Mouse (Mus musculus) liver, embryonic 16.5 days (tissue): Measurements from ENCODE around the gene Galnt11. TPM values are rescaled to one million over a fixed set of nuclear protein-coding genes. Genes with fewer than 3 reads are reported as not detected.

Experiments used
- ATAC-seq: fragments of 200-750 bp; cut with Nextera tagmentation; 2 replicates; pipeline ENCODE4 v1.8.0; 2017; ENCODE audit warnings: low read depth, mild to moderate bottlenecking, moderate number of reproducible peaks, moderate library complexity
- H3K27ac ChIP-seq: fragments of 300-500 bp; sonication (generic); 2 replicates; pipeline ENCODE4 v1.5.1; 2014; ENCODE audit warnings: mild to moderate bottlenecking, low read length
- H3K27me3 ChIP-seq: fragments of 300-500 bp; sonication (generic); 2 replicates; pipeline ENCODE4 v1.6.1; 2014; ENCODE audit warnings: low read depth, low read length, mixed read lengths; ENCODE audit not compliant: control insufficient read depth, insufficient read depth
- H3K36me3 ChIP-seq: fragments of 300-500 bp; sonication (generic); 2 replicates; pipeline ENCODE4 v1.6.1; 2014; ENCODE audit warnings: mild to moderate bottlenecking; ENCODE audit not compliant: control insufficient read depth, insufficient read depth
- H3K4me1 ChIP-seq: fragments of 300-500 bp; sonication (generic); 2 replicates; pipeline ENCODE4 v1.6.1; 2014; ENCODE audit warnings: low read depth, low read length, mixed read lengths; ENCODE audit not compliant: control insufficient read depth
- H3K4me2 ChIP-seq: fragments of 300-500 bp; sonication (generic); 2 replicates; pipeline ENCODE4 v1.6.1; 2014; ENCODE audit warnings: low read depth, low read length, mixed read lengths
- H3K4me3 ChIP-seq: fragments of 300-500 bp; sonication (generic); 2 replicates; pipeline ENCODE4 v1.5.1; 2014; ENCODE audit warnings: low read depth, mild to moderate bottlenecking, low read length
- H3K9ac ChIP-seq: fragments of 300-500 bp; sonication (generic); 2 replicates; pipeline ENCODE4 v1.6.1; 2014; ENCODE audit warnings: low read depth, low read length
- H3K9me3 ChIP-seq: fragments of 300-500 bp; sonication (generic); replicated peaks from 2 replicates; pipeline ENCODE4 v1.6.1; 2016; ENCODE audit warnings: low read length; ENCODE audit not compliant: control insufficient read depth
- WGBS: fragments of 180-500 bp; shearing (Covaris S2); extraction: QIAGEN DNeasy Blood & Tissue Kit; methylation state at CpG from one replicate; pipeline ENCODE4 v1.1.7; 2014; ENCODE audit not compliant: insufficient replicate concordance; 5-methylcytosine and 5-hydroxymethylcytosine counted together
- polyA plus RNA-seq: library from polyadenylated mRNA; unstranded; fragments of >200 nt; fragmentation: Nextera tagmentation; extraction: Ambion mirVana; gene quantifications from 2 replicates; pipeline ENCODE4 v1.2.1, GENCODE M21; 2015

The Galnt11 gene
- polyA plus RNA-seq, 1 experiment from 2014 or later = 15.4 TPM

DNA sequence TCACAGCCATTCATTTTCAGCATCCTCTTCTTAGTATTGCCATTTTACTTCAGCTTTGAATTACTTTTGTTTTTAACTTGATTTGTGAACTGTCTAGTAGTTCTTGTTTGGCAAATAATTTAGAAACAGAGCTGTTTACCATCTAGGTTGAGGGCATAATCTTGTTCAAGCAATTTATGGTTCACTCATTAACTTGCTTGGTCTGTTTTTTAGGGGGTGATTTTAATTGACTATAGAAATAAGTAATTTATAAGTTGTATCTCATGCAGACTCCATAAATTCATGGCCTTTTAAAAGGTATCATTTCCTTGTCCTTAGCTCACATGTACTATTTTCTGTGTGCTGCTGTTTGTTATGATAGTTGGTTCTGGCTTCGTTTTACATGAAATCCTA is 24.8 kb downstream of the Galnt11 start:
- WGBS = 40% methylated on average over 1 of the region's 1 CpGs
- H3K36me3 ChIP-seq = no peaks in the 10 kb centered on the region
- H3K9ac ChIP-seq = no peak overlapping the region
- H3K27ac ChIP-seq = no peak overlapping the region
- H3K9me3 ChIP-seq = no peaks in the 10 kb centered on the region
- ATAC-seq = no peak
- no peaks in the 10 kb centered on the region for H3K27me3 ChIP-seq
- no peak overlapping the region for H3K4me3 ChIP-seq
- H3K4me2 ChIP-seq = no peak overlapping the region
- no peaks in the 10 kb centered on the region for H3K4me1 ChIP-seq

DNA sequence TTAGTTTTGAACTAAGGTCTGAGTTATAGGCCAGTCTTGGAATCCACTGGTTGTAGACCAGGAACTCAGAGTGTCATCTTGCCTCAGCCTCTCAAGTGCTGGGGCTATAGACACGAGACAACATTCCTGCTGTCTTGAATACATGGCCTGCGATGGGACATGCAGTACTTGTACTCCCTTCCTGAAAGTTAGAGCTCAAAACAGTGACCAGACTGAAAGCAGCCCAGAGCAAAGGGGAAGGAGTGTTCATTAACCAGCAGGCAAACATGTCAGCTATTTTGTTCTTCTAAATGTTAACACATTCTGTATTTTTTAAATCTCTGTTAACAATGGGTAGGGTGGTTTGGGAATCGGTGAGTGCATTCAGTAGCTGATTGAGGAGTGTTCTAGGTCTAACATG is 25.3 kb downstream of the Galnt11 start:
- peak overlapping the region; percentile 11; the same call in 1 of the 2 replicates for H3K4me2 ChIP-seq
- H3K36me3 ChIP-seq = no peaks in the 10 kb centered on the region
- H3K9ac ChIP-seq = no peak overlapping the region
- H3K27me3 ChIP-seq = no peaks in the 10 kb centered on the region
- H3K4me3 ChIP-seq = no peak overlapping the region
- no peaks in the 10 kb centered on the region for H3K4me1 ChIP-seq
- H3K9me3 ChIP-seq = no peaks in the 10 kb centered on the region
- ATAC-seq = peak; percentile 64
- 44% methylated on average over 3 of the region's 3 CpGs for WGBS
- peak overlapping the region; percentile 64 for H3K27ac ChIP-seq

DNA sequence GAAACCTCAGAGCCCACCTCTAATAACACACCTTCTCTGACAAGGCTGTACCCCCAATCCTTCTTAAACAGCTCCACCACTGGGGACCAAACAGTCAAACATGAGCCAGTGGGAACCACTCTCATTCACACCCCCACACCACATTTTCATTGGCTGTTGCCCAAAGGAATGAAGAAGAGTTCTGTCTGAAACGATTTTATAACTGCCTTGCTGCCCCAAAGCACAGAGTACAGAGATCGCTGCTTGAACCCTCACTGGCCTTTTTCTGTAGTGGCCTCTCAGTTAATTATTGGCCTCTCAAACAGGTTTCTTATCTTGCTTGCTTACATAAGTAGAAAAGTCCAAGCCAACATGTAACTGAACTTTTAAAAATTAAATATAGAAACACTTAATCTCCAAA is 30.7 kb downstream of the Galnt11 start:
- Histone ChIP-seq H3K4me2 (no peak overlapping the region), H3K4me1 (no peaks in the 10 kb centered on the region; the same call in 1 of the 2 replicates), H3K27me3 (no peaks in the 10 kb centered on the region), H3K9me3 (no peaks in the 10 kb centered on the region), H3K36me3 (no peaks in the 10 kb centered on the region), H3K4me3 (no peak overlapping the region), H3K9ac (no peak overlapping the region), H3K27ac (peak overlapping the region; percentile 72)
- ATAC-seq = peak; percentile 72
- 54% methylated on average over 2 of the region's 2 CpGs for WGBS

DNA sequence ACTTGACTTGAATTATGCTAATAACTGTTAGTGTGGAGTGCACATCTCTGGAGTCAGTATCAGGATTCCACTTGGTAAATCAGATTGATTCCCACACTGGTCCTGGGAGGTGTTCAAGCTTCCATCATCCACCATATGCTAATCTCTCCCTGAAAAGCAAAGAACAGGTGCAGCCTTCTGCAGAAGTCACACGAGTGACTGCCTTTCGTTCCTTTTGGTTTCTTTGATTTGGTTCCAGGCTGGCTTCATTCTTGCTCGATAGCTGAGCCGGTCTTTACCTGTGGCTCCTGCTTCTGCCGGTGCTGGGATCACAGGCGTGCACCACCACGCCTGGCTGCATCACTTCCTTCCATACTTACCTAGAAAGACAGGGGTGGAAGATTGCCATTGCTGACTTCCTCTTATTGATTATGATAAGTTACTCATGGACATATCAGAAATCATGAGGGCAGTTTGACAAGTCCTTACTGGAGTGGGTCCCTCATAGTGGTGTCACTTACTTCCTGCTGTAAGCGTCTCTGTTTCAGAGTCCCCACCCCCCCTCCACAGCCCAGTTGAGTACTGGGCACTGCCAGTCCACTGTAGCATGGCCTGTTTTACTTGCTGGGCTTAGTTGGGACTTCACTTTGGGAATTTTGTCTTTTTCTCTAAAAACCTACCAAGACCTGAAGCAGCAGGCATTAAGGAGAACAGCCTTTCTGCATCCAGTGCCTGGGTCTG is 31.3 kb downstream of the Galnt11 start:
- WGBS = 66% methylated on average over 8 of the region's 8 CpGs
- Histone ChIP-seq H3K4me1 (no peaks in the 10 kb centered on the region; the same call in 1 of the 2 replicates), H3K9ac (no peak overlapping the region), H3K27me3 (no peaks in the 10 kb centered on the region), H3K9me3 (no peaks in the 10 kb centered on the region), H3K36me3 (no peaks in the 10 kb centered on the region), H3K27ac (no peak overlapping the region; the same call in 1 of the 2 replicates), H3K4me2 (no peak overlapping the region), H3K4me3 (no peak overlapping the region)
- no peak for ATAC-seq

DNA sequence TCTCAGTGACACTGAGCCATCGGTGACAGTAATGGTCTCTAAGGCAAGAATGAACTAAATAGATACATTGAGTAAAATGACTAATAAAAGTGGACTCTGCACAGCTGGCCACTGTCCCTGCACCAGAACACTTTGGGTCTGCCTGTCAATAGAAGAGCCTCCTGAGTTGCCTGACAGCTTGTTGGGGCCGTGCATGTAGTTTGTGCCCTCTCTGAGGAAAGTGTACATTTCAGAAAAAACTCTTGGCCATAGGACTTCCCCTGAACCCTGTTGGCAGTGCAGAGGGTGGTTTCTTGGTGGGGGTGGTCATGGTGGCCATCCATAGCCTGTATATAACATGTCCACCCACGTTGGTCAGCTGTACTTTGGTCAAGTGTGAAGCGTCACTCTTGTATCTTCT is 32.8 kb downstream of the Galnt11 start:
- no peaks in the 10 kb centered on the region for H3K36me3 ChIP-seq
- H3K4me2 ChIP-seq = no peak overlapping the region
- H3K27me3 ChIP-seq = no peaks in the 10 kb centered on the region
- ATAC-seq = no peak
- H3K27ac ChIP-seq = no peak overlapping the region
- H3K4me1 ChIP-seq = no peaks in the 10 kb centered on the region; the same call in 1 of the 2 replicates
- no peaks in the 10 kb centered on the region for H3K9me3 ChIP-seq
- H3K4me3 ChIP-seq = no peak overlapping the region
- H3K9ac ChIP-seq = no peak overlapping the region
- 64% methylated on average over 4 of the region's 4 CpGs for WGBS

DNA sequence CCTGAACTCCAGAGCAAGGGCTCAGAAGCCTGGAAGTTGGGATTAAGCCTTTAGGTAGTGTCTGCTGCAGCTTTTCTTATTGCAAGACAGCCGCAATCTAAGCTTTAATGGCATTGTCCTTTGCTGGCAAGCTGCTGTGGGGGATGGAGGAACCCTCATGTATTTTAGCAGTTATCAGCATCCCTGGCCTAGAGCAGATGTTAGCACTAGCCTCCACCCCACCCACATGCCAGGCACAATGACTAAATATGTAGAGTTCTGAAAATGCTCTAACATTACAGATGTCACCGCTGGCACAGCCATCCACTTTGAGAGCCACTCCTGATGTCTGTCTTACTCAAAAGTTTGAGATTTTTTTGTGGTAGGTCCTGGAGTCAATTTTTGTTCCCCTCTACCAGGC is 35.0 kb downstream of the Galnt11 start:
- Histone ChIP-seq H3K4me2 (no peak overlapping the region), H3K27me3 (no peaks in the 10 kb centered on the region), H3K4me1 (no peaks in the 10 kb centered on the region; the same call in 1 of the 2 replicates), H3K9ac (no peak overlapping the region), H3K9me3 (no peaks in the 10 kb centered on the region), H3K27ac (no peak overlapping the region), H3K4me3 (no peak overlapping the region), H3K36me3 (no peaks in the 10 kb centered on the region)
- ATAC-seq = no peak
- 72% methylated on average over 2 of the region's 2 CpGs for WGBS

GRCm38 (mm10) chr5:25261452-25261851 is 39.7 kb downstream of the Galnt11 start:
- no peak overlapping the region for H3K4me2 ChIP-seq
- ATAC-seq = no peak

GRCm38 (mm10) chr5:25262266-25262665 is 40.6 kb downstream of the Galnt11 start:
- Histone ChIP-seq H3K9me3 (no peaks in the 10 kb centered on the region), H3K9ac (no peak overlapping the region), H3K4me2 (no peak overlapping the region), H3K27me3 (no peaks in the 10 kb centered on the region), H3K27ac (no peak overlapping the region), H3K4me1 (no peaks in the 10 kb centered on the region), H3K36me3 (0 out of 2 replicates have a peak, but pooled peaks cover 3% of the 10 kb centered on the region), H3K4me3 (no peak overlapping the region)
- WGBS = 63% methylated on average over 7 of the region's 7 CpGs
- ATAC-seq = no peak

More at GRCm38 (mm10) chr5:25261452-25261851, 39.7 kb downstream of the Galnt11 start:
- H3K4me1 ChIP-seq = no peaks in the 10 kb centered on the region
- H3K4me3 ChIP-seq = no peak overlapping the region
- no peak overlapping the region for H3K9ac ChIP-seq
- no peak overlapping the region for H3K27ac ChIP-seq
- no peaks in the 10 kb centered on the region for H3K9me3 ChIP-seq
- H3K27me3 ChIP-seq = no peaks in the 10 kb centered on the region
- 69% methylated on average over 6 of the region's 6 CpGs for WGBS
- 0 out of 2 replicates have a peak, but pooled peaks cover 3% of the 10 kb centered on the region for H3K36me3 ChIP-seq

DNA sequence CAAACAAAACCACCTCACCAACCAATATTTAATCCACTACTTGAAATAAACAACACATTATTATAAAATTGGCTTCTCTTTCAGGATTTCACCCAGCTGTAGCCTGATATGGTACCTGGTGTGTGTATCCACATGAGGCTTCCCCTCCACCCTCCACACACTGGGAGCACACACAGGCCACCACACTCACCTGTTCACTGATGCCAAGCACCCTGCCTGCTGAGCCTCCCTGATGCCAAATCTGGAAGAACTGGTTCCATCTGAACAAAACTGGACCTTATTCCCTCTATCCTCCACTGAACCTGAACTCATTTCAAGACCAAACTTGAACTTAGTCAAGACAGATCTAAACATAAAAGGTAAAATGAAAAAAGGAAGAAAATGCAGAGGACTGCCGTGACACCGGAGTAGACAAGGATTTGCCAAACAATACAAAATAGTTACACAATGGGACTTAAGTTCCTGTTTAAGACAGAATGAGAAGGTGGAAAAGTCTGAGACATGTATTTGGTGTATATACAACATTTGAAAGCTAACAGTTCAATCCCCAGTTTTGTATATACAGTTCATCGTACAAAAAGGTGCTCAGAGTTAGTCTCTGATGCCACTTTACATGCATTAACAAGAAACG is 46.7 kb downstream of the Galnt11 start:
- no peak for ATAC-seq
- no peak overlapping the region for H3K4me3 ChIP-seq
- H3K9ac ChIP-seq = no peak overlapping the region
- no peak overlapping the region for H3K4me2 ChIP-seq
- H3K27ac ChIP-seq = no peak overlapping the region
- 87% methylated on average over 4 of the region's 4 CpGs for WGBS
- no peaks in the 10 kb centered on the region for H3K9me3 ChIP-seq
- H3K36me3 ChIP-seq = 0 out of 2 replicates have a peak, but pooled peaks cover 3% of the 10 kb centered on the region
- no peaks in the 10 kb centered on the region for H3K4me1 ChIP-seq
- no peaks in the 10 kb centered on the region for H3K27me3 ChIP-seq
